Mouse (Mus musculus) kidney, postnatal 4 days (tissue): ENCODE measurements at regions not wholly inside any gene's neighbourhood (a gene's known extent, or its start where the extent isn't known, plus 50 kb on each side); places are given as distances from the start of the nearest gene placed in this dataset.

Experiments used
- DNase-seq, 2 experiments: peaks; one replicate each; pipeline ENCODE4 v3.0.0; 2021; ENCODE audit warnings: mixed read lengths in 2 of 2

GRCm38 (mm10) chr4:148723208-148723607, 80.1 kb downstream of the Gm572 start:
- DNase-seq: no peak

- peak in 1 of 2 experiments; percentile 34 for DNase-seq
These were observed 80.1 kb upstream of the Casz1 start for GRCm38 (mm10) chr4:148723934-148724719.

GRCm38 (mm10) chr4:148728800-148729199, 75.4 kb upstream of the Casz1 start:
- DNase-seq: no peak

- no peak for DNase-seq
These were observed 72.6 kb upstream of the Casz1 start for GRCm38 (mm10) chr4:148731586-148731985.

GRCm38 (mm10) chr4:148734061-148734460, 70.2 kb upstream of the Casz1 start:
- no peak for DNase-seq

GRCm38 (mm10) chr4:148734547-148734946, 69.7 kb upstream of the Casz1 start:
- DNase-seq: peak in 1 of 2 experiments; percentile 53

- DNase-seq: no peak
These were observed 65.4 kb upstream of the Casz1 start for GRCm38 (mm10) chr4:148738601-148739530.

- DNase-seq: peak; percentile 83 to 86
These were observed 61.4 kb upstream of the Casz1 start for GRCm38 (mm10) chr4:148742549-148743413.

- no peak for DNase-seq
These were observed 60.8 kb upstream of the Casz1 start for GRCm38 (mm10) chr4:148743414-148743844.

GRCm38 (mm10) chr4:148744053-148744452, 60.2 kb upstream of the Casz1 start:
- DNase-seq: no peak

GRCm38 (mm10) chr4:148746460-148747314, 57.5 kb upstream of the Casz1 start:
- no peak for DNase-seq

- DNase-seq: no peak
These were observed 56.9 kb upstream of the Casz1 start for GRCm38 (mm10) chr4:148747315-148747644.

GRCm38 (mm10) chr4:148750030-148750429, 54.2 kb upstream of the Casz1 start:
- DNase-seq: no peak

- no peak for DNase-seq
These were observed 52.6 kb upstream of the Casz1 start for GRCm38 (mm10) chr4:148751591-148751990.

GRCm38 (mm10) chr4:148752360-148753093, 51.7 kb upstream of the Casz1 start:
- no peak for DNase-seq

- no peak for DNase-seq
These were observed 51.0 kb upstream of the Casz1 start for GRCm38 (mm10) chr4:148753143-148753798.

GRCm38 (mm10) chr4:148753849-148754248, 50.4 kb upstream of the Casz1 start:
- DNase-seq: no peak
